10 mouse cellular contexts compared by ENCODE assay signal in genomic region chr2:72977272-72977671, GRCm38 (mm10). TPM values are rescaled to one million over a fixed set of nuclear protein-coding genes. Genes with fewer than 3 reads are reported as not detected.
DNase-seq lines count a peak whose midpoint lies in the region; ATAC-seq and TF ChIP-seq lines count a peak whose summit lies in the region.
"Had no signal": no experiment of that assay in that cellular context is flagged by ENCODE, and none has a peak within 500 bp of the region (broad histone marks: within the 10 kb centered on the region; RNA-seq: fewer than 3 reads in every experiment).

No protein-coding gene starts in this region.

- 81% methylated on average over 1 of the region's 1 CpGs for WGBS in forebrain, embryonic 14.5 days
- WGBS in liver, embryonic 12.5 days (ENCODE audit: insufficient replicate concordance), result 70% methylated on average over 1 of the region's 1 CpGs

- TF ChIP-seq CTCF in left cerebral cortex, adult 2 months (IDR thresholded peaks at IDR 0.05), result no peak

- H3K27ac ChIP-seq in forebrain, embryonic 14.5 days (ENCODE audit: low read depth, low read length), result no peak overlapping the region
- no peak overlapping the region for H3K27ac ChIP-seq in liver, embryonic 12.5 days
- H3K27ac ChIP-seq in left cerebral cortex, adult 2 months, result no peak overlapping the region

- no peaks in the 10 kb centered on the region for H3K9me3 ChIP-seq in forebrain, embryonic 14.5 days (replicated peaks; ENCODE audit: control insufficient read depth, low read length)
- no peaks in the 10 kb centered on the region for H3K9me3 ChIP-seq in liver, embryonic 12.5 days (replicated peaks)

- H3K27me3 ChIP-seq in forebrain, embryonic 14.5 days (replicated peaks; ENCODE audit: control insufficient read depth, insufficient read depth, low read length), result no peaks in the 10 kb centered on the region
- H3K27me3 ChIP-seq in liver, embryonic 12.5 days (replicated peaks), result no peaks in the 10 kb centered on the region

- H3K4me3 ChIP-seq in forebrain, embryonic 14.5 days (ENCODE audit: low read depth, low read length), result peak overlapping the region; percentile 9
- peak overlapping the region; percentile 55 for H3K4me3 ChIP-seq in liver, embryonic 12.5 days
- no peak overlapping the region for H3K4me3 ChIP-seq in left cerebral cortex, adult 2 months

- no peak for ATAC-seq in forebrain, embryonic 14.5 days
- no peak for ATAC-seq in liver, embryonic 12.5 days

- peak; percentile 26 for DNase-seq in cerebellum, adult 9-10 months
- no peak for DNase-seq in cerebellum, adult 9-11 months
- peak; percentile 35 for DNase-seq in 3T3-L1 (ENCODE audit: low read depth, low spot score)
- DNase-seq in forebrain, embryonic 14.5 days (ENCODE audit: low spot score), result no peak
- no peak for DNase-seq in ovary, postnatal 14 days (ENCODE audit: low spot score)
- no peak for DNase-seq in layer of hippocampus, adult 18-20 months (ENCODE audit: low spot score in 2 of 2)
- no peak for DNase-seq in left cerebral cortex, adult 2 months (ENCODE audit: extremely low spot score in 1 of 2, low spot score in 2 of 2)
- DNase-seq: cerebellum, postnatal 14 days; thymus, adult 2 months had no signal

- peaks cover 17% of the 10 kb centered on the region for H3K4me1 ChIP-seq in forebrain, embryonic 14.5 days (ENCODE audit: control insufficient read depth, insufficient read depth, low read length)
- H3K4me1 ChIP-seq in liver, embryonic 12.5 days, result peaks cover 41% of the 10 kb centered on the region

- H3K4me2 ChIP-seq in forebrain, embryonic 14.5 days (ENCODE audit: low read length), result peak overlapping the region; percentile 43
- H3K4me2 ChIP-seq in liver, embryonic 12.5 days, result peak overlapping the region; percentile 74

- H3K36me3 ChIP-seq in forebrain, embryonic 14.5 days (ENCODE audit: control insufficient read depth, insufficient read depth, low read length), result no peaks in the 10 kb centered on the region
- H3K36me3 ChIP-seq in liver, embryonic 12.5 days, result peaks cover 24% of the 10 kb centered on the region

- H3K9ac ChIP-seq in forebrain, embryonic 14.5 days (ENCODE audit: low read length), result no peak overlapping the region
- peak overlapping the region; percentile 65 for H3K9ac ChIP-seq in liver, embryonic 12.5 days

- intact Hi-C loops in left cerebral cortex, adult 2 months (cut with DNase I), result loop anchor here (5.0 to 10.0 kb wide), 2 partner anchors 235 to 342 kb away; no protein-coding TSS in a partner anchor

RNA-seq across cellular contexts. Expression of gene Sp3, which starts 3.0 kb away (rescaled TPM):
- polyA plus RNA-seq in forebrain, embryonic 14.5 days (2014; fragmentation: Nextera tagmentation; extraction: Ambion mirVana), result 61.9 and 64.6 TPM in 2 replicates
- 45.2 and 47.6 TPM in 2 replicates for polyA plus RNA-seq in liver, embryonic 12.5 days (2016; fragmentation: Nextera tagmentation; extraction: Ambion mirVana)
- 10 to 100 TPM; 64.6 to 65.5 TPM for total RNA-seq in layer of hippocampus, adult 18-20 months (2021)
- total RNA-seq in left cerebral cortex, adult 2 months (2021), result 10 to 100 TPM; 51.4 to 56.6 TPM

RNA-seq across cellular contexts. Expression of gene Gm11084, which starts 9.2 kb away (rescaled TPM):
- not detected in 2 replicates for polyA plus RNA-seq in forebrain, embryonic 14.5 days (2014; fragmentation: Nextera tagmentation; extraction: Ambion mirVana)
- not detected in 2 replicates for polyA plus RNA-seq in liver, embryonic 12.5 days (2016; fragmentation: Nextera tagmentation; extraction: Ambion mirVana)
- total RNA-seq in layer of hippocampus, adult 18-20 months (2021), result not detected
- not detected for total RNA-seq in left cerebral cortex, adult 2 months (2021)
- polyA plus RNA-seq: thymus, adult 2 months had no signal

Comparison
In these comparisons a context has a peak if more than half of its experiments do, and no peak if none do; other contexts are left out.
1. DNase-seq: peak in cerebellum, adult 9-10 months (single experiment) and 3T3-L1 (single experiment); none in cerebellum, adult 9-11 months (single experiment), forebrain, embryonic 14.5 days (single experiment), ovary, postnatal 14 days (single experiment), layer of hippocampus, adult 18-20 months (0 of 2) and left cerebral cortex, adult 2 months (0 of 2).